Mouse (Mus musculus): ENCODE results near the gene Slc30a9. TPM values are rescaled to one million over a fixed set of nuclear protein-coding genes. Genes with fewer than 3 reads are reported as not detected.

Slc30a9 gene
- polyA plus RNA-seq, 1 experiment from 2014 or later = 200 TPM

DNA sequence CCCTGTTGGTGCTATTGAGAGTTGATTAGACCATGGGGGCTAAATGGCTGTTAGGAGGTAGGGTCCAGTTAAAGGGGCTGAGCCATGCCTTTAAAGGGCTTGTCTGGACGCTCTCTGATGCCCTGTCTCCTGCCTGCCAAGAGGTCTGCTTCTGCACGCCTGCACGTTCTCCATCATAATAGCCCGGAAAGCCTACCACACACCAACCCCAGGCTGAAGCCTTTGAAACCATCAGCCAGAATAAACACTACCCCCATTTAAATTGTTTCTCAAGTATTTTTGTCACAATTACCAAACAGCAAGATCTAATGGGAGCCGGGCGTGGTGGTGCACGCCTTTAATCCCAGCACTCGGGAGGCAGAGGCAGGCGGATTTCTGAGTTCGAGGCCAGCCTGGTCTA is 55.6 kb downstream of the Slc30a9 start:
- no peak overlapping the region for H3K27ac ChIP-seq (ENCODE audit: low read depth, low read length)
- ATAC-seq (ENCODE audit: low read depth) = no peak

GRCm38 (mm10) chr5:67362931-67363330 is 56.2 kb downstream of the Slc30a9 start:
- Histone ChIP-seq H3K27me3 (ENCODE audit: control insufficient read depth, insufficient read depth, low read length) (no peaks in the 10 kb centered on the region), H3K4me1 (ENCODE audit: control insufficient read depth, insufficient read depth, low read length) (no peaks in the 10 kb centered on the region), H3K36me3 (ENCODE audit: control insufficient read depth, insufficient read depth, low read length) (no peaks in the 10 kb centered on the region), H3K4me3 (ENCODE audit: low read depth, low read length) (no peak overlapping the region), H3K9ac (replicated peaks; ENCODE audit: low read depth, low read length) (no peak overlapping the region), H3K9me3 (ENCODE audit: control insufficient read depth, low read length) (no peaks in the 10 kb centered on the region), H3K4me2 (ENCODE audit: low read depth, low read length) (no peak overlapping the region), H3K27ac (ENCODE audit: low read depth, low read length) (no peak overlapping the region)
- no peak for ATAC-seq (ENCODE audit: low read depth)
- WGBS = 86% methylated on average over 2 of the region's 2 CpGs

More for the DNA sequence above, 55.6 kb downstream of the Slc30a9 start:
- Histone ChIP-seq H3K4me3 (ENCODE audit: low read depth, low read length) (no peak overlapping the region), H3K9me3 (ENCODE audit: control insufficient read depth, low read length) (no peaks in the 10 kb centered on the region), H3K36me3 (ENCODE audit: control insufficient read depth, insufficient read depth, low read length) (no peaks in the 10 kb centered on the region), H3K4me1 (ENCODE audit: control insufficient read depth, insufficient read depth, low read length) (no peaks in the 10 kb centered on the region), H3K27me3 (ENCODE audit: control insufficient read depth, insufficient read depth, low read length) (no peaks in the 10 kb centered on the region), H3K9ac (replicated peaks; ENCODE audit: low read depth, low read length) (no peak overlapping the region), H3K4me2 (ENCODE audit: low read depth, low read length) (no peak overlapping the region)
- 95% methylated on average over 8 of the region's 10 CpGs for WGBS

DNA sequence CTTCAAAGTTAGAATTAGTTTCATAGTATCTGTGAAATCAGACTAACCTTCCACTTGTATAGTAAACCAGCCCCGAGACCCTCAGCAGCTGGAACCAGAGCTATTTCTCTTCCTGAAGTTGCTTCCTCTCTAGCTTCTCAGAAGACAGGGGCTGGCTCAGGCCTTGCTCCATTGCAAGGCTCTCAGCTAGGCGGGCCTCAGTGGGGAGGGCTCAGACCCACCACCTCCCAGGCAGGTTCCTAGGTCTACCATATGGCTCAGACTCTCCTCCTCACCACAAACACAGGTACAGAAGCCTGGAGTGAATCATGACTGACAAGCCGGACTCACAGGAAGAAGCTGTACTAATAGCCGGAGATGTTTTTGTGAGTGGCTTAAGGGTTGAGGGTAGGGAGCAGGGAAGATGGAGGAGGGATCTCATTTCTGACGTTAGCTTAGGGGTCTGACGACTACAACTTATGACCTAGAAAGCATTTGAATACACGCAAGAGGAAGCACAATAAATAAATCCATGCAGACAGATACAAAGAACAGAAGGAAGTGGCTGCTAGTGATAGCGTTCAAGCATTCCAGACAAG is 70.4 kb downstream of the Slc30a9 start:
- Histone ChIP-seq H3K9me3 (ENCODE audit: control insufficient read depth, low read length) (no peaks in the 10 kb centered on the region), H3K27ac (ENCODE audit: low read depth, low read length) (no peak overlapping the region), H3K4me1 (ENCODE audit: control insufficient read depth, insufficient read depth, low read length) (no peaks in the 10 kb centered on the region), H3K9ac (replicated peaks; ENCODE audit: low read depth, low read length) (no peak overlapping the region), H3K27me3 (ENCODE audit: control insufficient read depth, insufficient read depth, low read length) (no peaks in the 10 kb centered on the region), H3K36me3 (ENCODE audit: control insufficient read depth, insufficient read depth, low read length) (no peaks in the 10 kb centered on the region), H3K4me3 (ENCODE audit: low read depth, low read length) (no peak overlapping the region), H3K4me2 (ENCODE audit: low read depth, low read length) (no peak overlapping the region)
- ATAC-seq (ENCODE audit: low read depth) = no peak
- 79% methylated on average over 8 of the region's 8 CpGs for WGBS

- H3K36me3 ChIP-seq (ENCODE audit: control insufficient read depth, insufficient read depth, low read length) = no peaks in the 10 kb centered on the region
- no peak overlapping the region for H3K9ac ChIP-seq (replicated peaks; ENCODE audit: low read depth, low read length)
- H3K4me2 ChIP-seq (ENCODE audit: low read depth, low read length) = no peak overlapping the region
- no peaks in the 10 kb centered on the region for H3K27me3 ChIP-seq (ENCODE audit: control insufficient read depth, insufficient read depth, low read length)
- H3K27ac ChIP-seq (ENCODE audit: low read depth, low read length) = no peak overlapping the region
- no peaks in the 10 kb centered on the region for H3K9me3 ChIP-seq (ENCODE audit: control insufficient read depth, low read length)
- no peak overlapping the region for H3K4me3 ChIP-seq (ENCODE audit: low read depth, low read length)
- H3K4me1 ChIP-seq (ENCODE audit: control insufficient read depth, insufficient read depth, low read length) = no peaks in the 10 kb centered on the region
- WGBS = 55% methylated on average over 2 of the region's 2 CpGs
- ATAC-seq (ENCODE audit: low read depth) = no peak
Measured at GRCm38 (mm10) chr5:67381690-67382089, 74.9 kb downstream of the Slc30a9 start.

DNA sequence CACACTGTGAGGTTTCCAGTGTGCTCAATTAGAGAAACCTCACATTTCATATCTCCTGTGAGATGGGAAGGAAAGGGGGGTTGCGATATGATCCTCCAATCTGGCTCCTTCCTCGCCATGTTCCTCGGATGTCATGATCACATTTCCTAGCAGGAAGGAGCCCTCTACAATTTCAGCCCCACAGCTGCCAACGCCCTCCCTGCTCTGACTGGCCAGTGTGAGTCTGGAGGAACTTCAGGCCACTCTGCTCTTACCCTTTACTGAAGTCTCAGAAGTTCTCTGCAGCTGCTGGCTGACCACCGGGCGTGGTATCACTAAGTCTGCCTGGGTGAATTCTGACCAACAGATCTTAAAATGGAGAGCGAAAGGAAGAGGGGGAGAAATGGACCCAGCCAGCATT is 75.8 kb downstream of the Slc30a9 start:
- Histone ChIP-seq H3K4me3 (ENCODE audit: low read depth, low read length) (no peak overlapping the region), H3K36me3 (ENCODE audit: control insufficient read depth, insufficient read depth, low read length) (no peaks in the 10 kb centered on the region), H3K27me3 (ENCODE audit: control insufficient read depth, insufficient read depth, low read length) (no peaks in the 10 kb centered on the region), H3K4me1 (ENCODE audit: control insufficient read depth, insufficient read depth, low read length) (no peaks in the 10 kb centered on the region), H3K9me3 (ENCODE audit: control insufficient read depth, low read length) (no peaks in the 10 kb centered on the region), H3K27ac (ENCODE audit: low read depth, low read length) (no peak overlapping the region), H3K4me2 (ENCODE audit: low read depth, low read length) (no peak overlapping the region), H3K9ac (replicated peaks; ENCODE audit: low read depth, low read length) (no peak overlapping the region)
- ATAC-seq (ENCODE audit: low read depth) = no peak
- WGBS = 92% methylated on average over 7 of the region's 7 CpGs

GRCm38 (mm10) chr5:67393951-67394350 is 87.2 kb downstream of the Slc30a9 start:
- Histone ChIP-seq H3K36me3 (ENCODE audit: control insufficient read depth, insufficient read depth, low read length) (no peaks in the 10 kb centered on the region; the same call in 1 of the 2 replicates), H3K4me2 (ENCODE audit: low read depth, low read length) (no peak overlapping the region), H3K27ac (ENCODE audit: low read depth, low read length) (no peak overlapping the region), H3K4me3 (ENCODE audit: low read depth, low read length) (no peak overlapping the region), H3K27me3 (ENCODE audit: control insufficient read depth, insufficient read depth, low read length) (no peaks in the 10 kb centered on the region), H3K9me3 (ENCODE audit: control insufficient read depth, low read length) (no peaks in the 10 kb centered on the region), H3K9ac (replicated peaks; ENCODE audit: low read depth, low read length) (no peak overlapping the region), H3K4me1 (ENCODE audit: control insufficient read depth, insufficient read depth, low read length) (no peaks in the 10 kb centered on the region)
- WGBS = 82% methylated on average over 6 of the region's 6 CpGs
- no peak for ATAC-seq (ENCODE audit: low read depth)

- Histone ChIP-seq H3K9ac (replicated peaks; ENCODE audit: low read depth, low read length) (no peak overlapping the region), H3K27me3 (ENCODE audit: control insufficient read depth, insufficient read depth, low read length) (no peaks in the 10 kb centered on the region), H3K4me2 (ENCODE audit: low read depth, low read length) (no peak overlapping the region), H3K4me1 (ENCODE audit: control insufficient read depth, insufficient read depth, low read length) (no peaks in the 10 kb centered on the region), H3K9me3 (ENCODE audit: control insufficient read depth, low read length) (no peaks in the 10 kb centered on the region), H3K4me3 (ENCODE audit: low read depth, low read length) (no peak overlapping the region), H3K27ac (ENCODE audit: low read depth, low read length) (no peak overlapping the region), H3K36me3 (ENCODE audit: control insufficient read depth, insufficient read depth, low read length) (no peaks in the 10 kb centered on the region; the same call in 1 of the 2 replicates)
- 92% methylated on average over 11 of the region's 11 CpGs for WGBS
- no peak for ATAC-seq (ENCODE audit: low read depth)
Measured at GRCm38 (mm10) chr5:67395211-67395851, 88.6 kb downstream of the Slc30a9 start.

DNA sequence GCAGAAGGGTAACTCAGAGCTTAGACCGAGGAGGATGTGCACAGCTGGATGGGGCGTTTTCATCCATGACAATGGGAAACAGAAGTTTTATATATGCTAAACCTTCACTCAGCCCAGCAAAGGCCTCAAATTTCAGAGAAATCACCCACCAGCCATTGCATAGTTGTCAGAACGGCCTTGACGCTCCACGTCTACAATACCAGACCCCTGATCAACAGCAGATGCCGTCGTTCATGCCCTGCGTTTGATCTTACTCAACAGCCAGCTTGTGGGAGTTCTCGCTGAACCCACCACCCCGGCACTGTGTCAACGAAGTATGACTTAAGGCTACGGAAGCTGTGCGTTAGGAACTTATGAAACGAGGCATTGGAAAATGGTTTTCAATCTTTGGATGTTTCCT is 90.4 kb downstream of the Slc30a9 start:
- H3K36me3 ChIP-seq (ENCODE audit: control insufficient read depth, insufficient read depth, low read length) = no peaks in the 10 kb centered on the region; the same call in 1 of the 2 replicates
- no peak for ATAC-seq (ENCODE audit: low read depth)
- H3K4me3 ChIP-seq (ENCODE audit: low read depth, low read length) = no peak overlapping the region
- no peak overlapping the region for H3K27ac ChIP-seq (ENCODE audit: low read depth, low read length)
- H3K4me2 ChIP-seq (ENCODE audit: low read depth, low read length) = no peak overlapping the region
- H3K4me1 ChIP-seq (ENCODE audit: control insufficient read depth, insufficient read depth, low read length) = no peaks in the 10 kb centered on the region
- H3K9ac ChIP-seq (replicated peaks; ENCODE audit: low read depth, low read length) = no peak overlapping the region
- WGBS = 94% methylated on average over 14 of the region's 14 CpGs
- H3K9me3 ChIP-seq (ENCODE audit: control insufficient read depth, low read length) = no peaks in the 10 kb centered on the region
- no peaks in the 10 kb centered on the region for H3K27me3 ChIP-seq (ENCODE audit: control insufficient read depth, insufficient read depth, low read length)

- ATAC-seq (ENCODE audit: low read depth) = no peak
- no peak overlapping the region for H3K27ac ChIP-seq (ENCODE audit: low read depth, low read length)
- WGBS = 59% methylated on average over 28 of the region's 28 CpGs
Measured at GRCm38 (mm10) chr5:67399876-67400607, 93.3 kb downstream of the Slc30a9 start.

More at GRCm38 (mm10) chr5:67399876-67400607, 93.3 kb downstream of the Slc30a9 start:
- no peaks in the 10 kb centered on the region for H3K4me1 ChIP-seq (ENCODE audit: control insufficient read depth, insufficient read depth, low read length)
- H3K9me3 ChIP-seq (ENCODE audit: control insufficient read depth, low read length) = no peaks in the 10 kb centered on the region
- H3K36me3 ChIP-seq (ENCODE audit: control insufficient read depth, insufficient read depth, low read length) = no peaks in the 10 kb centered on the region; the same call in 1 of the 2 replicates
- no peak overlapping the region for H3K9ac ChIP-seq (replicated peaks; ENCODE audit: low read depth, low read length)
- H3K4me3 ChIP-seq (ENCODE audit: low read depth, low read length) = no peak overlapping the region
- H3K27me3 ChIP-seq (ENCODE audit: control insufficient read depth, insufficient read depth, low read length) = no peaks in the 10 kb centered on the region
- no peak overlapping the region for H3K4me2 ChIP-seq (ENCODE audit: low read depth, low read length)
